Mouse (Mus musculus) CH12.LX (cell line): ENCODE measurements at regions not wholly inside any gene's neighbourhood (a gene's known extent, or its start where the extent isn't known, plus 50 kb on each side); places are given as distances from the start of the nearest gene placed in this dataset.

ENCODE experiments used
- DNase-seq: peaks from one replicate; pipeline ENCODE4 v3.0.0-alpha.2; 2013; ENCODE audit errors: extremely low read depth
- H3K27ac ChIP-seq: 2 replicates; pipeline ENCODE4 v1.5.1; 2012; ENCODE audit warnings: low read depth, mild to moderate bottlenecking, control low read depth, moderate library complexity; ENCODE audit not compliant: insufficient read depth
- H3K27me3 ChIP-seq: replicated peaks from 2 replicates; pipeline ENCODE3; 2012; ENCODE audit warnings: inconsistent platforms
- H3K36me3 ChIP-seq, 2 experiments: replicated peaks in 1 of 2; 2 replicates each; pipeline versions ENCODE3 to v1.6.1; 2012; ENCODE audit warnings: inconsistent platforms in 1 of 2, low read length in 1 of 2, mild to moderate bottlenecking in 1 of 2, mixed read lengths in 1 of 2, moderate library complexity in 1 of 2; ENCODE audit not compliant: control insufficient read depth in 1 of 2, insufficient read depth in 1 of 2
- H3K4me1 ChIP-seq, 2 experiments: 2 replicates each; pipeline ENCODE4 v1.6.1; 2012; ENCODE audit warnings: inconsistent platforms in 1 of 2, moderate library complexity in 1 of 2; ENCODE audit not compliant: insufficient read depth in 2 of 2, control insufficient read depth in 1 of 2
- H3K4me2 ChIP-seq: 2 replicates; pipeline ENCODE4 v1.6.1; 2012; ENCODE audit warnings: low read depth, mild to moderate bottlenecking, control low read depth; ENCODE audit not compliant: poor library complexity, insufficient read depth, severe bottlenecking
- H3K4me3 ChIP-seq, 3 experiments: fragments of 150-350 bp in 1 of 3; sonication (generic) in 1 of 3; replicated peaks in 1 of 3; 2 replicates each; pipeline versions ENCODE3 to v1.5.1; 2011 to 2012; ENCODE audit warnings: low read depth in 2 of 3, low read length in 2 of 3, mild to moderate bottlenecking in 2 of 3, moderate library complexity in 2 of 3, control low read depth in 1 of 3, improper control_type of control experiment in 1 of 3, inconsistent platforms in 1 of 3, mixed read lengths in 1 of 3; ENCODE audit not compliant: poor library complexity in 1 of 3
- H3K79me2 ChIP-seq: replicated peaks from 2 replicates; pipeline ENCODE4 v1.6.1; 2012; ENCODE audit warnings: mild to moderate bottlenecking, moderate library complexity; ENCODE audit not compliant: control insufficient read depth, poor library complexity, insufficient read depth, severe bottlenecking; ENCODE audit errors: extremely low read depth
- H3K9ac ChIP-seq: 2 replicates; pipeline ENCODE4 v1.6.1; 2012; ENCODE audit warnings: low read depth, mild to moderate bottlenecking, control low read depth, moderate library complexity; ENCODE audit not compliant: insufficient read depth
- H3K9me3 ChIP-seq: replicated peaks from 2 replicates; pipeline ENCODE3; 2012; ENCODE audit warnings: low read length, inconsistent platforms, mixed read lengths
- BHLHE40 ChIP-seq: IDR thresholded peaks from 2 replicates; pipeline ENCODE4 v1.6.1; 2011; ENCODE audit warnings: mild to moderate bottlenecking, low read depth, low read length, improper control_type of control experiment
- CHD1 ChIP-seq: IDR thresholded peaks from 2 replicates; pipeline ENCODE4 v1.6.1; 2012; ENCODE audit warnings: low read depth, low read length, improper control_type of control experiment, inconsistent platforms
- E2F4 ChIP-seq: IDR thresholded peaks from 2 replicates; pipeline ENCODE4 v1.6.1; 2011; ENCODE audit warnings: low read depth, low read length, improper control_type of control experiment; ENCODE audit not compliant: insufficient replicate concordance
- GABPA ChIP-seq: IDR thresholded peaks from 2 replicates; pipeline ENCODE4 v1.6.1; 2012; ENCODE audit warnings: low read depth, low read length, improper control_type of control experiment, inconsistent platforms; ENCODE audit not compliant: insufficient replicate concordance
- HCFC1 ChIP-seq: IDR thresholded peaks from 2 replicates; pipeline ENCODE4 v1.6.1; 2012; ENCODE audit warnings: low read depth, mild to moderate bottlenecking, inconsistent platforms, low read length, improper control_type of control experiment
- JUN ChIP-seq: IDR thresholded peaks from 2 replicates; pipeline ENCODE4 v1.6.1; 2011; ENCODE audit warnings: low read depth, mild to moderate bottlenecking, low read length, improper control_type of control experiment, moderate library complexity; ENCODE audit not compliant: insufficient read depth
- JUND ChIP-seq: conservative IDR thresholded peaks from 2 replicates; pipeline ENCODE4 v1.6.1; 2011; ENCODE audit warnings: low read depth, low read length, improper control_type of control experiment
- KAT2A ChIP-seq: IDR thresholded peaks from 2 replicates; pipeline ENCODE4 v1.6.1; 2012; ENCODE audit warnings: low read length, improper control_type of control experiment, inconsistent platforms; ENCODE audit not compliant: insufficient replicate concordance
- MAX ChIP-seq: IDR thresholded peaks from 2 replicates; pipeline ENCODE4 v1.6.1; 2011; ENCODE audit warnings: low read length, improper control_type of control experiment
- MAZ ChIP-seq: IDR thresholded peaks from 2 replicates; pipeline ENCODE4 v1.6.1; 2012; ENCODE audit warnings: low read depth, mild to moderate bottlenecking, inconsistent platforms, low read length, improper control_type of control experiment, moderate library complexity
- MEF2A ChIP-seq: IDR thresholded peaks from 2 replicates; pipeline ENCODE4 v1.6.1; 2014; ENCODE audit warnings: low read depth, mild to moderate bottlenecking, inconsistent platforms, low read length, improper control_type of control experiment, borderline replicate concordance
- MYC ChIP-seq: IDR thresholded peaks from 2 replicates; pipeline ENCODE4 v1.6.1; 2011; ENCODE audit warnings: low read depth, mild to moderate bottlenecking, improper control_type of control experiment, low read length
- POLR2AphosphoS2 ChIP-seq: IDR thresholded peaks from 2 replicates; pipeline ENCODE4 v1.6.1; 2011; ENCODE audit warnings: low read depth, low read length, improper control_type of control experiment
- RAD21 ChIP-seq: IDR thresholded peaks from 2 replicates; pipeline ENCODE4 v1.6.1; 2011; ENCODE audit warnings: low read depth, mild to moderate bottlenecking, low read length, improper control_type of control experiment, moderate library complexity
- SIN3A ChIP-seq: IDR thresholded peaks from 2 replicates; pipeline ENCODE4 v1.6.1; 2012; ENCODE audit warnings: low read length, improper control_type of control experiment, inconsistent platforms
- SMC3 ChIP-seq: IDR thresholded peaks from 2 replicates; pipeline ENCODE4 v1.6.1; 2011; ENCODE audit warnings: low read depth, low read length, improper control_type of control experiment
- USF1 ChIP-seq: IDR thresholded peaks from 2 replicates; pipeline ENCODE4 v1.6.1; 2014; ENCODE audit warnings: low read depth, mild to moderate bottlenecking, inconsistent platforms, low read length, improper control_type of control experiment
- USF2 ChIP-seq: conservative IDR thresholded peaks from 2 replicates; pipeline ENCODE4 v1.6.1; 2011; ENCODE audit warnings: low read depth, low read length, improper control_type of control experiment
- ZKSCAN1 ChIP-seq: IDR thresholded peaks from 2 replicates; pipeline ENCODE4 v1.6.1; 2012; ENCODE audit warnings: low read depth, inconsistent platforms, low read length, improper control_type of control experiment, borderline replicate concordance
- dilution Hi-C: fragments of 300-500 bp; cut with MboI; formaldehyde crosslinking; loops from 2 replicates; pipeline ENCODE4 v1.14.3; 2020; ENCODE audit warnings: low sequenced_read_pairs; ENCODE audit not compliant: extremely low pct_unique_long_range_greater_than_20kb, extremely low pct_ligation_motif_present
- in situ Hi-C: fragments of 300-500 bp; cut with MboI; formaldehyde crosslinking; loops from 3 replicates; pipeline ENCODE4 v1.14.3; 2019; ENCODE audit warnings: low sequenced_read_pairs, low pct_ligation_motif_present, low pct_unique_long_range_greater_than_20kb, mixed read lengths

GRCm38 (mm10) chr14:99627615-99628014 lies 329.1 kb downstream of the Klf5 start:
- TF ChIP-seq JUN (no peak), BHLHE40 (no peak)
- in situ Hi-C loops (loop anchor here (25.0 kb wide), 1 partner anchor 490 kb away; no protein-coding TSS in a partner anchor), dilution Hi-C loops (no loop called here)
- Histone ChIP-seq H3K27ac (no peak overlapping the region), H3K9me3 (no peaks in the 10 kb centered on the region), H3K4me1 (peaks cover 5 to 6% of the 10 kb centered on the region in 2 experiments; a peak in 2 of 4 replicates), H3K27me3 (no peaks in the 10 kb centered on the region), H3K79me2 (no peaks in the 10 kb centered on the region), H3K36me3 (no peaks in the 10 kb centered on the region), H3K9ac (no peak overlapping the region), H3K4me3 (no peak overlapping the region), H3K4me2 (no peak overlapping the region)
- DNase-seq, result no peak

- Histone ChIP-seq H3K79me2 (no peaks in the 10 kb centered on the region), H3K9me3 (no peaks in the 10 kb centered on the region), H3K36me3 (no peaks in the 10 kb centered on the region), H3K9ac (no peak overlapping the region), H3K4me2 (no peak overlapping the region), H3K27ac (no peak overlapping the region), H3K27me3 (no peaks in the 10 kb centered on the region), H3K4me1 (0 out of 4 replicates have a peak, but pooled peaks cover 0 to 2% of the 10 kb centered on the region in 2 experiments), H3K4me3 (no peak overlapping the region)
- TF ChIP-seq USF2, result no peak
- no peak for TF ChIP-seq ZKSCAN1
- TF ChIP-seq JUND, result peak; percentile 67; the same call in 1 of the 2 replicates
- TF ChIP-seq JUN, result 0 out of 2 replicates have a peak, but pooled peaks have one; percentile 21
- TF ChIP-seq MAX, result no peak
- peak; percentile 14 for DNase-seq
- dilution Hi-C loops, result no loop called here
- in situ Hi-C loops, result loop anchor here (25.0 kb wide), 1 partner anchor 494 kb away; no protein-coding TSS in a partner anchor
Measured at GRCm38 (mm10) chr14:99631092-99631491, 332.6 kb downstream of the Klf5 start.

- Histone ChIP-seq H3K79me2 (no peaks in the 10 kb centered on the region), H3K27ac (no peak overlapping the region), H3K4me1 (0 out of 4 replicates have a peak, but pooled peaks cover 0 to 2% of the 10 kb centered on the region in 2 experiments), H3K36me3 (no peaks in the 10 kb centered on the region), H3K9me3 (no peaks in the 10 kb centered on the region), H3K4me2 (no peak overlapping the region), H3K27me3 (no peaks in the 10 kb centered on the region)
- DNase-seq, result no peak
- TF ChIP-seq MAX (no peak), MAZ (no peak), RAD21 (no peak), USF1 (no peak), BHLHE40 (no peak), MYC (no peak), MEF2A (no peak), KAT2A (no peak), HCFC1 (no peak), SIN3A (no peak), SMC3 (no peak), POLR2AphosphoS2 (no peak), E2F4 (no peak), CHD1 (no peak), GABPA (no peak), USF2 (no peak)
- TF ChIP-seq, all 38 proteins: peak for 0
- dilution Hi-C loops (no loop called here), in situ Hi-C loops (loop anchor here (25.0 kb wide), 1 partner anchor 495 kb away; no protein-coding TSS in a partner anchor)
- Histone ChIP-seq H3K4me3 (no peak overlapping the region), H3K9ac (no peak overlapping the region)
Measured at GRCm38 (mm10) chr14:99632444-99632843, 334.0 kb downstream of the Klf5 start.
